Comparison of ENCODE assay signal across 16 mouse cellular contexts in the genomic region with DNA sequence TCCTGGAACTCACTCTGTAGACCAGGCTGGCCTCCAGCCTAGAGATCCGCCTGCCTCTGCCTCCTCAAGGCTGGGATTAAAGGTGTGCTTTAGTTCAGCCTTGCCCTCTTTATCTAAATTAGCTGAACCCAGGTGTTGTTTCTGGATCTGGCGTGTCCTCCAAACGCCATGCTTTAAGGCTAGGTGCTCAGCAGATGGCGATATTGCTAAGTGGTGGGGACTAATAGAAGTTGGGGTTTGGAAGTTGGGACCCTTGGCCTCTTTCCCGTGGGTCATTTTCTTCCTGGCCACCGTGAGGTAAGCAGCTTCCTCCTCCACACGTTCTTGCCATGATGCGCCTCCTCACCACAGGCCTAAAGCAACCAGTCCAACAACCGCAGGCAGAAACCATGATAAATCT.
DNase-seq lines count a peak whose midpoint lies in the region; TF ChIP-seq lines count a peak whose summit lies in the region.
"Had no signal": no experiment of that assay in that cellular context is flagged by ENCODE, and none has a peak within 500 bp of the region (broad histone marks: within the 10 kb centered on the region; RNA-seq: fewer than 3 reads in every experiment).

No protein-coding gene starts in this region.

- H3K9ac ChIP-seq in CH12.LX (ENCODE audit: insufficient read depth, low read depth): no peak overlapping the region
- H3K9ac ChIP-seq: lung, embryonic 14.5 days had no signal

- peak; percentile 71 for TF ChIP-seq RAD21 in CH12.LX (IDR thresholded peaks at IDR 0.05; ENCODE audit: low read depth, low read length)

- no peaks in the 10 kb centered on the region for H3K27me3 ChIP-seq in cerebellum, adult 2 months (ENCODE audit: control insufficient read depth, insufficient read depth, low read length)
- H3K27me3 ChIP-seq in CH12.LX (replicated peaks): no peaks in the 10 kb centered on the region

- H3K79me2 ChIP-seq in CH12.LX (replicated peaks; ENCODE audit: control insufficient read depth, extremely low read depth, insufficient read depth, poor library complexity, severe bottlenecking): no peaks in the 10 kb centered on the region

- dilution Hi-C loops in CH12.LX (cut with MboI; ENCODE audit: extremely low pct_ligation_motif_present, extremely low pct_unique_long_range_greater_than_20kb, low sequenced_read_pairs): no loop called here

- no peak for DNase-seq in cerebellum, adult 2 months
- DNase-seq in cerebellum, adult 9-10 months: no peak
- DNase-seq in layer of hippocampus, adult 2 months (ENCODE audit: low spot score in 2 of 2): no peak
- no peak for DNase-seq in layer of hippocampus, adult 11-12 months (ENCODE audit: low spot score)
- DNase-seq in CH12.LX (ENCODE audit: extremely low read depth): no peak
- peak; percentile 27 for DNase-seq in brain, adult 2 months (ENCODE audit: low read depth, low spot score)
- no peak for DNase-seq in embryo, embryonic 10.5 days (ENCODE audit: low spot score)
- no peak for DNase-seq in left cerebral cortex, adult 8-10 months (ENCODE audit: low spot score in 2 of 2)
- DNase-seq: heart, postnatal 4 days; lung, embryonic 14.5 days; right cerebral cortex, postnatal 4 days; thymus, postnatal 4 days had no signal

- no peak for TF ChIP-seq EP300 in CH12.LX (IDR thresholded peaks at IDR 0.05; ENCODE audit: low read length)

- no peak overlapping the region for H3K4me2 ChIP-seq in CH12.LX (ENCODE audit: insufficient read depth, low read depth, poor library complexity, severe bottlenecking)
- H3K4me2 ChIP-seq: heart, embryonic 11.5 days; lung, embryonic 14.5 days; midbrain, embryonic 11.5 days had no signal

- H3K4me3 ChIP-seq in cerebellum, adult 2 months (replicated peaks; ENCODE audit: insufficient read depth, low read depth, low read length): no peak overlapping the region
- no peak overlapping the region for H3K4me3 ChIP-seq in layer of hippocampus, adult 2 months
- H3K4me3 ChIP-seq in CH12.LX (replicated peaks in 1 of 3; ENCODE audit: low read depth in 2 of 3, low read length in 2 of 3, poor library complexity in 1 of 3): no peak overlapping the region
- H3K4me3 ChIP-seq: embryonic facial prominence, embryonic 10.5 days had no signal

- no peak overlapping the region for H3K27ac ChIP-seq in cerebellum, adult 2 months (ENCODE audit: insufficient read depth, low read length)
- H3K27ac ChIP-seq in layer of hippocampus, adult 2 months: no peak overlapping the region
- no peak overlapping the region for H3K27ac ChIP-seq in CH12.LX (ENCODE audit: insufficient read depth, low read depth)
- H3K27ac ChIP-seq: embryonic facial prominence, embryonic 10.5 days; macrophage had no signal

- H3K9me3 ChIP-seq in CH12.LX (replicated peaks; ENCODE audit: low read length): no peaks in the 10 kb centered on the region
- H3K9me3 ChIP-seq: embryonic facial prominence, embryonic 10.5 days had no signal

- peak; percentile 33; the same call in 1 of the 2 replicates for TF ChIP-seq CTCF in cerebellum, adult 2 months (IDR thresholded peaks at IDR 0.05; ENCODE audit: borderline replicate concordance, insufficient read depth, low read depth, low read length)
- TF ChIP-seq CTCF in layer of hippocampus, adult 2 months (conservative IDR thresholded peaks at IDR 0.05): peak; percentile 62
- peak in 1 of 2 experiments; percentile 58; a peak in 2 of 4 replicates for TF ChIP-seq CTCF in CH12.LX (conservative IDR thresholded peaks at IDR 0.05 in 1 of 2, IDR thresholded peaks at IDR 0.05 in 1 of 2; ENCODE audit: low read depth in 2 of 2, low read length in 2 of 2)

- in situ Hi-C loops in CH12.LX (cut with MboI; ENCODE audit: low pct_ligation_motif_present, low pct_unique_long_range_greater_than_20kb, low sequenced_read_pairs): no loop called here

- H3K4me1 ChIP-seq in cerebellum, adult 2 months (ENCODE audit: control insufficient read depth, insufficient read depth, low read length): peaks cover 3% of the 10 kb centered on the region
- peaks cover 0 to 6% of the 10 kb centered on the region in 2 experiments; a peak in 1 of 4 replicates for H3K4me1 ChIP-seq in CH12.LX (ENCODE audit: control insufficient read depth in 1 of 2, insufficient read depth in 2 of 2)

- no peak for TF ChIP-seq POLR2A in cerebellum, adult 2 months (IDR thresholded peaks at IDR 0.05; ENCODE audit: borderline replicate concordance, insufficient read depth, low read length)
- no peak for TF ChIP-seq POLR2A in CH12.LX (IDR thresholded peaks at IDR 0.05; ENCODE audit: low read depth, low read length)

- no peaks in the 10 kb centered on the region for H3K36me3 ChIP-seq in CH12.LX (replicated peaks in 1 of 2; ENCODE audit: control insufficient read depth in 1 of 2, insufficient read depth in 1 of 2, low read length in 1 of 2)
- H3K36me3 ChIP-seq: embryonic facial prominence, embryonic 10.5 days had no signal

- WGBS in cerebellum, adult 2 months: 86% methylated on average over 9 of the region's 9 CpGs

TF ChIP-seq in CH12.LX, 34 proteins besides CTCF, POLR2A, EP300 and RAD21:
- TF ChIP-seq IRF4 (IDR thresholded peaks at IDR 0.05; ENCODE audit: low read depth, low read length) (no peak), ZC3H11A (IDR thresholded peaks at IDR 0.05; ENCODE audit: low read depth, low read length) (0 out of 2 replicates have a peak, but pooled peaks have one; percentile 28), SMC3 (IDR thresholded peaks at IDR 0.05; ENCODE audit: low read depth, low read length) (peak; percentile 67)
